Mouse (Mus musculus) kidney, postnatal 14 days (tissue): ENCODE measurements around the gene Col26a1.
"Not testable (repeated sequence)": the region's sequence is repeated elsewhere in the genome, so short reads cannot be mapped to it uniquely, and the experiment has no call there.

Experiments used
- DNase-seq: peaks from one replicate; pipeline ENCODE4 v3.0.0; 2022; ENCODE audit warnings: mixed read lengths

Gene Col26a1

GRCm38 (mm10) chr5:136752104-136752503, 130.9 kb downstream of the Col26a1 start:
- DNase-seq, result no peak

- DNase-seq, result no peak
These were observed 136.4 kb downstream of the Col26a1 start for GRCm38 (mm10) chr5:136746596-136746995.

- DNase-seq, result no peak
These were observed 144.1 kb downstream of the Col26a1 start for GRCm38 (mm10) chr5:136738918-136739317.

- DNase-seq, result not testable (repeated sequence)
These were observed 156.7 kb downstream of the Col26a1 start for GRCm38 (mm10) chr5:136726271-136726670.

GRCm38 (mm10) chr5:136721596-136721995, 161.4 kb downstream of the Col26a1 start:
- DNase-seq, result no peak

GRCm38 (mm10) chr5:136718656-136719055, 164.4 kb downstream of the Col26a1 start:
- DNase-seq, result no peak

- no peak for DNase-seq
These were observed 165.5 kb downstream of the Col26a1 start for GRCm38 (mm10) chr5:136717573-136717854.

GRCm38 (mm10) chr5:136716696-136717572, 166.1 kb downstream of the Col26a1 start:
- no peak for DNase-seq

GRCm38 (mm10) chr5:136714879-136715278, 168.1 kb downstream of the Col26a1 start:
- DNase-seq, result peak; percentile 27

GRCm38 (mm10) chr5:136714232-136714875, 168.7 kb downstream of the Col26a1 start:
- peak; percentile 13 for DNase-seq

GRCm38 (mm10) chr5:136710742-136711141, 172.3 kb downstream of the Col26a1 start:
- DNase-seq, result no peak

GRCm38 (mm10) chr5:136708116-136708515, 174.9 kb downstream of the Col26a1 start:
- DNase-seq, result no peak

GRCm38 (mm10) chr5:136706803-136707202, 176.2 kb downstream of the Col26a1 start:
- DNase-seq, result peak; percentile 78

GRCm38 (mm10) chr5:136705532-136705931, 177.5 kb downstream of the Col26a1 start:
- no peak for DNase-seq

GRCm38 (mm10) chr5:136704151-136704550, 178.9 kb downstream of the Col26a1 start:
- DNase-seq, result peak; percentile 81

- DNase-seq, result peak; percentile 79
These were observed 179.3 kb downstream of the Col26a1 start for GRCm38 (mm10) chr5:136703751-136704150.

- no peak for DNase-seq
These were observed 180.8 kb downstream of the Col26a1 start for GRCm38 (mm10) chr5:136702159-136702725.

- DNase-seq, result no peak
These were observed 185.4 kb downstream of the Col26a1 start for GRCm38 (mm10) chr5:136697618-136698017.

- no peak for DNase-seq
These were observed 186.5 kb downstream of the Col26a1 start for GRCm38 (mm10) chr5:136696516-136696915.

- DNase-seq, result no peak
These were observed 188.0 kb downstream of the Col26a1 start for GRCm38 (mm10) chr5:136694976-136695375.

GRCm38 (mm10) chr5:136693418-136693817, 189.6 kb downstream of the Col26a1 start:
- DNase-seq, result no peak

GRCm38 (mm10) chr5:136692784-136693183, 190.2 kb downstream of the Col26a1 start, which contains the start of gene Myl10:
Myl10 (plus strand) TSS chr5:136693146.
- DNase-seq, result no peak
